Mouse (Mus musculus) heart, postnatal 4 days (tissue): ENCODE results near the gene Rnd1. TPM values are rescaled to one million over a fixed set of nuclear protein-coding genes. Genes with fewer than 3 reads are reported as not detected.

Source experiments
- DNase-seq: peaks from one replicate; pipeline ENCODE4 v3.0.0; 2021
- total RNA-seq, 2 experiments: library from RNA; stranded (reverse); gene quantifications; 2 replicates each; pipeline ENCODE4 v1.2.3; 2021

Gene Rnd1
- total RNA-seq, 2 experiments from 2014 or later = 1.5 TPM

DNA sequence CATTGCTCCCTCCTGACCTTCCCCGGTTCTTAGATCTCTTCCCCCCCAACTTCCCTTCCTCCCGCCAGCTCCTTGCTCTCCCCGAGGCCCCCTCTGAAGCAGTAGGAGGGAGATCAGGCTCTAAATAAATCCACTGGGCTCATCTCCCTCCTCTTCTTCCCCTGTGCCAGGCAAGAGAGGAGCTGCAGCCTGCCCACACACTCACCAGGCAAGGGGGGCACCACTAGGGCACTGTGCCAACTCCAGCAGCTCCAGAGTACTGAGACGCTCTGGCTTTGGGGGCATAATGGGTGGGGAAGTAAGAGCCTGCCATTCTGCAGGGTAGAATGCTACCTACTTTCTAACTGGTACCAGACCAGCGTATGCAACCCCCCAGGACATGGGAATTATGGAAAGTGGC, 40.7 kb downstream of the Rnd1 start:
- no peak for DNase-seq

- DNase-seq = no peak
Measured at GRCm38 (mm10) chr15:98635291-98635841, 41.9 kb downstream of the Rnd1 start.

DNA sequence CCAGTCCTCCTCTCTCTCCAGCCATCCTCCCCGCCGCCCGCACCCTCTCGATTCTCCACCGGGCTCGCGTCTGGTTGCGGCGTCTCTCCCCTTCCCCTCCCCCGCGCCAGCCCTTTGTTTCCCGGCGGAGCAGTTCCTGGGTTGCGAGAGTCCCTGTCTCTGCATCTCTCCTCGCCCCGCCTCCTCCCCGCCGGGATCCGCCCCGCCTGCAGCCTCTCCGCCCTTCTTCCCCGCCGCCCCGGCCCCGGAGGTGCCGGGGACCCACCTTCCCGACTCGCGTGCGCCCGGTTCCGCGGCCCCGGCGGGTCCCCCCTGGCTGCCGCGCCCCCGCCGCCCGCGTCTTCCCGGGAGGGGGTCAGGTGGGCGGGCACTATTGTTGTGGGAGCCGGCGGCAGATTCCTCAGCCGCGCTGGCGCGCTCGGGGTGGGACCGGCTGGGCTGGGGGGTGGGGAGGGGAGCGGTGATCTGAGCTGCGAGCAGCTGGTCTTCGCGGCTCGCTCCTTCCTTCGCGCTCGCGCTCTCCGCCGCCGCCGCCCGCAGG, 42.6 kb downstream of the Rnd1 start:
- peak; percentile 83 for DNase-seq

DNA sequence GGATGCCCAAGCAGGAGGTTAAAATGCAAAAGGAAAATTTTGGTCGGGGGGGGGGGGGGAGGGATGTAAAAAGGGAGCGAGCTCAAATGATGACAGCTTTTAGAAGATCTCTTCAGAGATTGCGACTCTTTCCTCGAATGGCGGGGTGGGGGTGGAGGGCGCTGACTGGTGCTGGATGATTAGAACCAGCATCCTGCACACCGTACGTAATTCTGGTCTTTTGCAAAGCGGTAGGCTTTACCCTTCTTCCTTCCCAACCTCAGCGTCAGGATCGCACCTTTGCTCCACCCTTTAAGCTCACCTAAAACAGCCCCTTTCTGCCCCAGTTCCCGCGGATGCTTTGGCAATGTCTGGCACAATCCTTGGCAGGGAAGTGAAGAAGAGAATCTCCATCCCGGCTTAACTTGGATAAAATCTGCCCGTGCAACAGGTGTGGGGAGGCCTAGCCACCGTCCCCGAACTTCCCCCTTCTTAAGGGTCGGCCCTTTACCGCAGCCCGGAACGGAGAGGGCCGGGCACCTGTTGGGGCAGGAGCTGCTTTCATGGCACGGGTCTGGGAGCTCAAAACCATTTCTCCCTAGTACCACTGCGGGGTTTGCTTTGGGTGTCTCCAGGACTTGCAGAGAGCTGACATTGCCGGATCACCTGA, 43.3 kb downstream of the Rnd1 start:
- DNase-seq = no peak

GRCm38 (mm10) chr15:98632921-98633320, 44.3 kb downstream of the Rnd1 start:
- DNase-seq = no peak

GRCm38 (mm10) chr15:98632107-98632744, 45.0 kb downstream of the Rnd1 start:
- peak; percentile 73 for DNase-seq

- DNase-seq = peak; percentile 93
Measured at GRCm38 (mm10) chr15:98631493-98631892, 45.8 kb downstream of the Rnd1 start.

GRCm38 (mm10) chr15:98630540-98630939, 46.7 kb downstream of the Rnd1 start, which contains the start of gene Cacnb3:
Cacnb3 (plus strand) TSS chr15:98630840.
- no peak for DNase-seq

GRCm38 (mm10) chr15:98629464-98629863, 47.8 kb downstream of the Rnd1 start:
- DNase-seq = no peak

DNA sequence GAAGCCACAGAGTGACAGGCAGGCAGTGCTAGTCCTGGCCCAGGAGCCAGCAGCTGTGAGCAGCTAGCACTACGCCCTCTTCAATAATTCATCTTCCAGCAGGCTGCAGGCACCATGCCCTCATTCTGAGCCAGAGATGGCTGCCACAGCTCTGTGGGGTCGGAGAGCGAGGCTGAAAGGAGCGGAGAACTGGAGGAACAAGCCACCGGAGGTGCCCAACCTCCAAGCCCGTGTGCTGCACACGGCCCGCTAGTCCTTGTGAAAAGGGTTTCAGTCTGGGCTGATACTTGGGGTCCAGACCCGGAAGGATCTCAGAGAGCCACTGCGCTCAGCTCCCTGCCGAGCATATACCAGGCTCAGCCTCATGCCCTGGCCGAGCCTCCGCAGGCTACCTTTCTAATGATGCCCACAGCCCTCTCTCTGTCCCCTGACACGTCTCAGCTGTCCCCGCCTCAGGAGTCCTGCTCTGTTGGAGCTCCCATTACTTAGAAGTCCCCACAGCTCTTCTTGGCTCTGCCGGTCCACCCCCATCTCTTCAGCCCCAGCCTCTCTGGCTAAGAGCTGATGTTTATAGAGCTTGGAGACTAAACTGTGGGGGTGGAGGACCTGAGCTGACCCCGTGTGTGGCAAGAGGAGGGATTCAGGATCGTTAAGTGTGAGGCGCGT, 48.5 kb downstream of the Rnd1 start:
- no peak for DNase-seq

GRCm38 (mm10) chr15:98626487-98627212, 50.6 kb downstream of the Rnd1 start:
- DNase-seq = no peak

GRCm38 (mm10) chr15:98626078-98626477, 51.2 kb downstream of the Rnd1 start:
- no peak for DNase-seq

GRCm38 (mm10) chr15:98623361-98623821, 53.9 kb downstream of the Rnd1 start:
- no peak for DNase-seq

DNA sequence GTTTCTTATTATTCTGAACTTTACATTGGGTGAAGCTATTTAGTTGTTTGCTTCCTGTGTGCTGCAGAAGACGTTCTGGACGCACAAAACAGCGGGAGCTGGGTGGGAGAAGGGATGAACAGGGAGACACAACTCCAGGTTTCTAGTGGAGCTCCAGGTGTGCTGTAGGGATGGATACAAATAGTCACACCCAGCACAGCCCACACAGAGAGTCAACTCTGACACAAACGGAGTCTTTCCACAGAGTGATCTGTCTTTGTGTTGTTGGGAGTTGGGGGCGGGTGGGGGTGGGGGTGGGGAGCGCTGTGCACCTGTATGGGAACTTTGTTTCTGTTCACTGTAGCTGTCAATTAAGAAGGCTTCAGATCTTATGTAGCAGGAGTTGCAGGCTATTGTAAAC, 54.5 kb downstream of the Rnd1 start:
- no peak for DNase-seq

DNA sequence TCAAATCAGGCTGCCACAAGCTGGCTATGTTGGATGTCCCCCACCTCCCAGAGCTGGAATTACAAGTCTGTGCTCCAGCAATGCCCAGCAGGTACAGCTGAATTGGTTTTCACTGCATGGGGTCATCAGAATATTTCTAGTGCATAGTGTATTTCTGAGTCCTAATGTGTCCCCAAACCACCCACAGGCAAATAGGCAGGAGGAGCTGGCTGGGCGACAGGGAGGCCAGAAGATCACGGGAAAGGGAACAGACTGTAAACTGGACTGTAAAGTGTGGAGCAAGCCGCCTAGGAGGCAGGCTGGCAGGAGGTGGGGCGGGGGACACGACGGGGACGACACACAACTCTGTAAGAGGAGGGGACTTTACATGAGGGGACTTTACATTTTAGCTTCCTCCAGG, 55.1 kb downstream of the Rnd1 start:
- no peak for DNase-seq

DNA sequence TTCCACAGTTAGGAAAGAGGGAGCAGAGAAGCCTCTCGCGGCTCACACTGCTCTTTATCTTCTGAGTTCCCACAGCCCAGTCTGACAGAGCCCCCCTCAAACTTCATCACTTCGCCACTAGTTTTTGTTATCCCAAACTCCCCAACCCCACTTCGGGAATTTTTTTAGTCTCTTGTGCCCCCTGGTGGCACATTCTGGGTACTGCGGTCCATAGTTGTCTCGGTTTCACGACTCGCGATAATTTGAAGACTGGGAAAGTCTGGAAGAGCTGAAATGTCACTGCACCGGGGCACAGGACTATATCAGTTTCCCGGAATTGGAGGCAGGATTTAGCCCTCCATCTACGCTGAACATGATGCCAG, 60.1 kb downstream of the Rnd1 start:
- peak; percentile 91 for DNase-seq

DNA sequence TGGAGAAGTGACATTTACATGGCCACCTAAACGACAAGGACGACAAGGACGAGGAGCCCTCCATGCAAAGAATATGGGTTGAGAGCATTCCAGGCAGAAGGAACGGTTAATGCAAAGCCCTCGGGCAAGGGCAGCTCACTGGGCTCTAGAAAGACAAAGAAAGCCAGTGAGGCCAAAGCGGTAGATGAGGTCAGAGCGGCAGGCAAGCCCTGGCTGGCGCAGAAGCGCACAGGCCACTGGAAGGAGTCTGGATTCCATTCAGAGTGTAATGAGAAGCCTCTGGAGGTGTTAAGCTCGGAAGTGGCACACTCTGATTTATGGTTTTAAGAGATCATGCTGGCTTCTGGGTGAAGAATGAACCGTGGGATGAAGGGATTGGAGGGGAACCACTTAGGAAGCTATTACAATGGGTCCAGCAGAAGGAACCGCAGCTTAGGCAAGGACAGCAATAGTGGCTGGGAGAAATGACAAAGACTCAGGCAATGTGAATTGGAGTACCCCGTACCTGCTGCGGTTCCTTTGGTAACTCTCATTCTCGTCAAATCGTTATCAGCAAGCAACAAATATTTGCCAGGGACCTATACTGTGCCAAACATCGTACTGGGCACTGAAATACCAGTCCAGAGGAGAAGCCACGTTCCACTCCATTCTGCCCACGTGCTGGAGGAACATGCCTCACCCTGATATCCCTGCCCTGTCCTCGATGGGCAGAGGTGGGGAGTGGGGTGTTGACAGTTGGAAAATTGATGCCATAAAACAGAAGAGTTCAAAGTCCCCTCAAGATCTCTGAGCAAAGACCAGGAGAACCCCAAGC, 60.7 kb downstream of the Rnd1 start:
- no peak for DNase-seq

DNA sequence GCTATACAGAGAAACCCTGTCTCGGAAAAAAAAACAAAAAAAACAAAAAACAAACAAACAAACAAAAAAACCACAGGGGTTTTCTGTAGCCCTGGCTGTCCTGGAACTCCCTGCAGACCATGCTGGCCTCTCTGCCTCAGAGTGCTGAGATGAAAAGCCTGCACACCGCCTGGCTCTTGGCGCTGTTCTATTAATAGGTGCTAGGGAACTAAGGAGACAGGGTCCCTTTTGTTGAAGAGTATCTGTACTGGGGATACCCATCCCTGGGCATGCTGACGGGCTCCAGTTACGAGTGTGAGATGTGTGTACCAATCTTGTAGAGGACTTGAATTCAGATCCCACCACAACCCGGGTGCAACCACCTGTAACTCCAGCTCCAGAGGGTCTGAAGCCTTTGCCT, 61.5 kb downstream of the Rnd1 start:
- DNase-seq = no peak

- no peak for DNase-seq
Measured at GRCm38 (mm10) chr15:98614971-98615370, 62.3 kb downstream of the Rnd1 start.

DNA sequence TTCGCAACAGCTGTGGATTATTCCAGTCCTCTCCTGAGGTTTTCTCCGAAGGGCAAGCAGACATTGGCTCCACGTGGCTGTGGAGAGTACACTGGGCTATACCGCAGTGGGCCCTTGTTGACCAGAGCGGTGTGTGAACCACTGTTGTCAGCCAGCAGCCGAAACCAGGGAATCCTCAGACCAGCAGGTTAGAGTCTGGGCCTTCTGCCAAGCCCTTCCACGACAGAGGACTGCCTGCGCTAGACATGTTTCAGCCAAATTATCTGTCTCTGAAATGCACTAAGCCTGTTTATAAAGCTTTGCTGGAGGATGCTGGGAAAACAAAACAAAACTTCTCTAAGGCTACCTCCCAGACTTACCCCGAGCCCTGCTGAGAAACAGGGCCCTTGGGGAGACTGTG, 62.7 kb downstream of the Rnd1 start:
- peak; percentile 76 for DNase-seq
